Mouse (Mus musculus) bone marrow, adult 2 months (tissue): ENCODE results near the gene Myl3.

ENCODE experiments used
- CTCF ChIP-seq: fragments of 200-500 bp; IDR thresholded peaks from 2 replicates; pipeline ENCODE4 v1.5.1; 2011; ENCODE audit warnings: low read length, control low read depth; ENCODE audit not compliant: control insufficient read depth, insufficient read depth
- POLR2A ChIP-seq: fragments of 200-500 bp; IDR thresholded peaks from 2 replicates; pipeline ENCODE4 v1.6.1; 2011; ENCODE audit warnings: low read depth, mild to moderate bottlenecking, control low read depth, low read length, borderline replicate concordance; ENCODE audit not compliant: control insufficient read depth

DNA sequence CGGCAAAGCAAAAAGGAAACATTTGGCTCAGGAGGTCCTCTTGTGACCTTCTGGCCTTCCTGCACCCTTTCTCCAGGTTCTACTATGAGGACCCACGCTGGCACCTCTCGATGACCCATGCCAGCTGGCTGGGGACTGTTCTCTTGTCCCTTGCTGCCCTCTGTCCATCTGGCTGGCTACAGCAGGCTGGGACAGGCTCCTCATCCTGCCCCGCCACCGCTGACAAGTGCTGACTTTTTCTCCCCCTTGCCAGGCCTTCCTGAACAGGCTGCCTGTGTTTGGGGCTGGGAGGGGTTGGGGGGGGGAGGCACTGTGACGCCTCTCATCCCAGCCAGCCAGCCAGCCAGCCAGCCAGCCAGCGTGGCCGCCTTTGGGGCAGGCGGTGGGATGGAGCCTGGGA, 5.3 kb upstream of the Myl3 start:
- TF ChIP-seq CTCF (no peak), POLR2A (no peak)
